Mouse (Mus musculus) monocyte, adult 5-6 weeks (primary cell): ENCODE measurements around the gene Dbndd2. TPM values are rescaled to one million over a fixed set of nuclear protein-coding genes. Genes with fewer than 3 reads are reported as not detected.

Experiments
- ATAC-seq: fragments of 153-309, 156-312 bp; replicated peaks from 2 replicates; pipeline ENCODE4 v1.8.0; 2017; ENCODE audit warnings: mild to moderate bottlenecking; ENCODE audit not compliant: low TSS enrichment, insufficient number of reproducible peaks, severe bottlenecking, poor library complexity, low FRiP score
- total RNA-seq: library from RNA; stranded (forward); fragments of 200-1000, 200-491, 200-594 nt; gene quantifications from 3 replicates; pipeline ENCODE4 v1.2.3, GENCODE M21; 2017

Dbndd2 gene
- total RNA-seq, 1 experiment from 2014 or later = 7.4 TPM

GRCm38 (mm10) chr2:164452000-164452676 is 33.8 kb upstream of the Dbndd2 start:
- no peak for ATAC-seq

GRCm38 (mm10) chr2:164453047-164453757 is 32.7 kb upstream of the Dbndd2 start:
- no peak for ATAC-seq

- no peak for ATAC-seq
Measured at GRCm38 (mm10) chr2:164453887-164454500, 31.9 kb upstream of the Dbndd2 start.

- peak; percentile 52 for ATAC-seq
Measured at GRCm38 (mm10) chr2:164454846-164455245, 31.1 kb upstream of the Dbndd2 start.

- no peak for ATAC-seq
Measured at GRCm38 (mm10) chr2:164455421-164456190, 30.3 kb upstream of the Dbndd2 start.

GRCm38 (mm10) chr2:164456413-164456812 is 29.5 kb upstream of the Dbndd2 start:
- no peak for ATAC-seq

- ATAC-seq = no peak
Measured at GRCm38 (mm10) chr2:164456864-164457300, 29.0 kb upstream of the Dbndd2 start, which contains the start of gene Sys1. Gene Sys1, plus strand, starts transcription at chr2:164456964.

- no peak for ATAC-seq
Measured at GRCm38 (mm10) chr2:164457942-164458341, 28.0 kb upstream of the Dbndd2 start.

- no peak for ATAC-seq
Measured at GRCm38 (mm10) chr2:164458535-164458934, 27.4 kb upstream of the Dbndd2 start.

- ATAC-seq = peak; percentile 98
Measured at GRCm38 (mm10) chr2:164460745-164461551, 25.0 kb upstream of the Dbndd2 start, which contains the start of gene Gm20458. Gene Gm20458, plus strand, starts transcription at chr2:164460967.

GRCm38 (mm10) chr2:164465161-164465560 is 20.7 kb upstream of the Dbndd2 start:
- ATAC-seq = no peak

- no peak for ATAC-seq
Measured at GRCm38 (mm10) chr2:164466787-164467186, 19.1 kb upstream of the Dbndd2 start.

- ATAC-seq = peak; percentile 52; the same call in 1 of the 2 replicates
Measured at GRCm38 (mm10) chr2:164470254-164470653, 15.7 kb upstream of the Dbndd2 start.

- ATAC-seq = no peak
Measured at GRCm38 (mm10) chr2:164473624-164474023, 12.3 kb upstream of the Dbndd2 start, which contains the start of gene Trp53tg5. Gene Trp53tg5, minus strand, starts transcription at chr2:164473724.

- ATAC-seq = no peak
Measured at GRCm38 (mm10) chr2:164486258-164487114, 580 bp downstream of the Dbndd2 start.

- ATAC-seq = no peak
Measured at GRCm38 (mm10) chr2:164487115-164487527, 1.2 kb downstream of the Dbndd2 start.

- ATAC-seq = no peak
Measured at GRCm38 (mm10) chr2:164487812-164488211, 1.9 kb downstream of the Dbndd2 start.
